9 mouse cellular contexts compared by ENCODE assay signal in genomic region chr4:34887295-34887694, GRCm38 (mm10). TPM values are rescaled to one million over a fixed set of nuclear protein-coding genes. Genes with fewer than 3 reads are reported as not detected.
DNase-seq lines count a peak whose midpoint lies in the region; ATAC-seq lines count a peak whose summit lies in the region.
"Had no signal": no experiment of that assay in that cellular context is flagged by ENCODE, and none has a peak within 500 bp of the region (broad histone marks: within the 10 kb centered on the region; RNA-seq: fewer than 3 reads in every experiment).

No protein-coding gene starts in this region.

- H3K27ac ChIP-seq in heart, embryonic 15.5 days, result peak overlapping the region; percentile 94
- no peak overlapping the region for H3K27ac ChIP-seq in hindbrain, embryonic 11.5 days (ENCODE audit: low read depth, low read length)
- H3K27ac ChIP-seq in midbrain, embryonic 12.5 days (replicated peaks), result peak overlapping the region; percentile 97; the same call in 1 of the 2 replicates

- H3K9ac ChIP-seq in heart, embryonic 15.5 days, result peak overlapping the region; percentile 83; the same call in 1 of the 2 replicates
- H3K9ac ChIP-seq in hindbrain, embryonic 11.5 days (ENCODE audit: low read depth, low read length), result peak overlapping the region; percentile 87
- H3K9ac ChIP-seq in midbrain, embryonic 12.5 days (replicated peaks), result peak overlapping the region; percentile 92

- H3K4me3 ChIP-seq in heart, embryonic 15.5 days, result peak overlapping the region; percentile 92
- H3K4me3 ChIP-seq in hindbrain, embryonic 11.5 days (ENCODE audit: low read depth, low read length), result peak overlapping the region; percentile 69
- H3K4me3 ChIP-seq in midbrain, embryonic 12.5 days, result peak overlapping the region; percentile 75

- 19% methylated on average over 7 of the region's 7 CpGs for WGBS in heart, embryonic 15.5 days
- 15% methylated on average over 7 of the region's 7 CpGs for WGBS in hindbrain, embryonic 11.5 days
- WGBS in midbrain, embryonic 12.5 days, result 16% methylated on average over 7 of the region's 7 CpGs

- no peaks in the 10 kb centered on the region for H3K9me3 ChIP-seq in heart, embryonic 15.5 days (replicated peaks)
- H3K9me3 ChIP-seq in hindbrain, embryonic 11.5 days (ENCODE audit: control insufficient read depth, low read length), result no peaks in the 10 kb centered on the region
- H3K9me3 ChIP-seq in midbrain, embryonic 12.5 days, result no peaks in the 10 kb centered on the region

- no peak for DNase-seq in heart, adult 9 months (ENCODE audit: low spot score in 2 of 2)
- peak; percentile 54 for DNase-seq in Muller cell, postnatal 12 days (ENCODE audit: inconsistent ontology term)
- no peak for DNase-seq in hindbrain, embryonic 11.5 days (ENCODE audit: low spot score)
- no peak for DNase-seq in cerebellum, postnatal 36 days
- DNase-seq in layer of hippocampus, postnatal 14 days (ENCODE audit: low spot score in 2 of 2), result no peak
- no peak for DNase-seq in adrenal gland, adult 2 months

- peak overlapping the region; percentile 84 for H3K4me2 ChIP-seq in heart, embryonic 15.5 days
- peak overlapping the region; percentile 84 for H3K4me2 ChIP-seq in hindbrain, embryonic 11.5 days (replicated peaks; ENCODE audit: low read depth, low read length)
- peak overlapping the region; percentile 76 for H3K4me2 ChIP-seq in midbrain, embryonic 12.5 days (replicated peaks)

- H3K36me3 ChIP-seq in heart, embryonic 15.5 days, result no peaks in the 10 kb centered on the region
- H3K36me3 ChIP-seq in hindbrain, embryonic 11.5 days (ENCODE audit: control insufficient read depth, insufficient read depth, low read length), result no peaks in the 10 kb centered on the region
- no peaks in the 10 kb centered on the region for H3K36me3 ChIP-seq in midbrain, embryonic 12.5 days

- H3K27me3 ChIP-seq in heart, embryonic 15.5 days, result peaks cover 22% of the 10 kb centered on the region
- H3K27me3 ChIP-seq in hindbrain, embryonic 11.5 days (ENCODE audit: control insufficient read depth, insufficient read depth, low read length), result peaks cover 8% of the 10 kb centered on the region
- H3K27me3 ChIP-seq in midbrain, embryonic 12.5 days, result peaks cover 31% of the 10 kb centered on the region

- no peak for ATAC-seq in heart, embryonic 15.5 days (replicated peaks; ENCODE audit: insufficient number of reproducible peaks, insufficient read depth, low FRiP score, low read depth)
- ATAC-seq in hindbrain, embryonic 11.5 days (ENCODE audit: low FRiP score), result no peak
- ATAC-seq in midbrain, embryonic 12.5 days (ENCODE audit: low FRiP score, low read depth), result no peak

- peaks cover 13% of the 10 kb centered on the region for H3K4me1 ChIP-seq in heart, embryonic 15.5 days (replicated peaks)
- no peaks in the 10 kb centered on the region for H3K4me1 ChIP-seq in hindbrain, embryonic 11.5 days (replicated peaks; ENCODE audit: control insufficient read depth, insufficient read depth, low read length)
- H3K4me1 ChIP-seq in midbrain, embryonic 12.5 days, result peaks cover 19% of the 10 kb centered on the region

RNA-seq across cellular contexts. Expression of gene Zfp292, which starts 4.5 kb away (rescaled TPM):
- 11.8 and 12.2 TPM in 2 replicates for polyA plus RNA-seq in heart, embryonic 15.5 days (2015; fragmentation: Nextera tagmentation; extraction: Ambion mirVana)
- polyA plus RNA-seq in hindbrain, embryonic 11.5 days (2014; fragmentation: Nextera tagmentation; extraction: Ambion mirVana), result 41.7 and 42.4 TPM in 2 replicates
- polyA plus RNA-seq in midbrain, embryonic 12.5 days (2016; fragmentation: Nextera tagmentation; extraction: Ambion mirVana), result 42.7 and 48.5 TPM in 2 replicates
- total RNA-seq in layer of hippocampus, postnatal 14 days (2021), result 10 to 100 TPM; 23.8 to 25.3 TPM
- 10 to 100 TPM; 15.4 to 19.8 TPM for total RNA-seq in adrenal gland, adult 2 months (2021)
- polyA plus RNA-seq in adrenal gland, adult 2 months (2012; rRNA removed), result 0.50 and 0.68 TPM in 2 replicates

RNA-seq across cellular contexts. Expression of gene Cga, which starts 6.3 kb away (rescaled TPM):
- not detected in 2 replicates for polyA plus RNA-seq in heart, embryonic 15.5 days (2015; fragmentation: Nextera tagmentation; extraction: Ambion mirVana)
- not detected in 2 replicates for polyA plus RNA-seq in hindbrain, embryonic 11.5 days (2014; fragmentation: Nextera tagmentation; extraction: Ambion mirVana)
- polyA plus RNA-seq in midbrain, embryonic 12.5 days (2016; fragmentation: Nextera tagmentation; extraction: Ambion mirVana), result not detected in 2 replicates
- not detected for total RNA-seq in layer of hippocampus, postnatal 14 days (2021)
- not detected for total RNA-seq in adrenal gland, adult 2 months (2021)
- polyA plus RNA-seq in adrenal gland, adult 2 months (2012; rRNA removed), result not detected in 2 replicates
- total RNA-seq: hematopoietic stem cell, adult 5-6 weeks had no signal
